Mouse (Mus musculus): ENCODE measurements around the gene Fam228a. TPM values are rescaled to one million over a fixed set of nuclear protein-coding genes. Genes with fewer than 3 reads are reported as not detected.
"Not testable (repeated sequence)": the region's sequence is repeated elsewhere in the genome, so short reads cannot be mapped to it uniquely, and the experiment has no call there.

The Fam228a gene
- polyA plus RNA-seq, 1 experiment from 2014 or later: 0.20 TPM

DNA sequence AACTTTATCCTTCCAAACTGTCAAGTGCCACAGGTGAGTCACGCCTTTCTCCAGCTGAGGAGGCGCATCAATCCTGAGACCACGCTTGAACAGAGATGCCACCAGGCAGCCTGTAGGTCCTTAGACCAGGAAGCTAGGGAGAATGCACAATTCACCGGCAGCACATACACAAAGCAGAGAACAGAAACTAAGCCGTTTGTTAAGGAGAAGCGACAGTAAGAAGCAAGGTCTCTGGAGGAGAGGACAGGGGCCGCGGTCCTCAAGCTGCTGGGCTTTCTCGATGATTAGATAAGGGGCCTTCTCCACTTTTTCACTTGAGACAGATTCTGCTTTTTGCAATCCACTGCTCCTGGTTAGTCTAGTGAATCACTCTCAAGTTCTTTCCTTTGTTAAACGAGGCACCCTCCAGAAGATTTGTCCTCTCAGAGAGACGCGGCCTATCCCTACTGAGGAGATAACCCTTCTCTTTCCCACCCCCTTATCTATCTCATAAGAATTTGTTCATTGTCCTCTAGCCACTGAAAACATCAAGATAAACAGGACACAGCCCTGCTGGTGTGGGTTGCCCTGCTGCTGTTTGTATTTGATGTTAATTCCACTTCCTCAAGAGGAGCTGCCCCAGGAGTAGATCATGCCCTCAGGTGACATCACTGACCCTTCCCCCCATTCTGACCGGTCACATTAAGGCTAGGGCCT lies 19.0 kb downstream of the Fam228a start:
- WGBS: 34% methylated on average over 13 of the region's 13 CpGs
- no peaks in the 10 kb centered on the region for H3K36me3 ChIP-seq
- no peak overlapping the region for H3K4me2 ChIP-seq
- no peaks in the 10 kb centered on the region for H3K9me3 ChIP-seq (replicated peaks)
- no peak for ATAC-seq (ENCODE audit: insufficient number of reproducible peaks, low FRiP score)
- H3K4me3 ChIP-seq: no peak overlapping the region
- H3K4me1 ChIP-seq (replicated peaks): peaks cover 27% of the 10 kb centered on the region
- no peak overlapping the region for H3K27ac ChIP-seq (ENCODE audit: poor library complexity, severe bottlenecking)
- H3K9ac ChIP-seq: no peak overlapping the region
- no peaks in the 10 kb centered on the region for H3K27me3 ChIP-seq (replicated peaks)

DNA sequence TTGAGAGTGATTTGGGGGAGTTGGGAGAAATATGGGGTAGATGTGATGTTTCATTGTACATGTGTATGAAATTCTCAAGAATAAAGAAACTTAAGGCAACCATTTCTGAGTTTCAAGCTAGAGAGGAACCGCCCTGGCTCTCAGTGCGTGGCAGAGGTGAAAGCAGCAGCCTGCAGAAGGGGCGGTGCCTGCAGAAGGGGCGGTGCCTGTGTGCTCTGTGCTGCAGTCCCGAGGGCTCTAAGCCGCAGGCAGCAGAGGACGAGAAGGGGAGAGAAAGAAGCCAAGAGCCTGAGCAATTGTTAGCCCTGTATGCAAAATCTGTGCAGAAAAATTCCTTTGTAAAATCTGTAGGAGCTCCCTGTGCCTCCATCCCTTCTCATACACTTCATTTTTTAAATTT lies 20.8 kb downstream of the Fam228a start:
- Histone ChIP-seq H3K27ac (ENCODE audit: poor library complexity, severe bottlenecking) (no peak overlapping the region), H3K4me2 (no peak overlapping the region), H3K4me1 (replicated peaks) (peaks cover 30% of the 10 kb centered on the region), H3K27me3 (replicated peaks) (no peaks in the 10 kb centered on the region), H3K36me3 (peaks cover 13% of the 10 kb centered on the region), H3K9me3 (replicated peaks) (no peaks in the 10 kb centered on the region), H3K9ac (no peak overlapping the region), H3K4me3 (no peak overlapping the region)
- 10% methylated on average over 7 of the region's 7 CpGs for WGBS
- ATAC-seq (ENCODE audit: insufficient number of reproducible peaks, low FRiP score): peak; percentile 85

DNA sequence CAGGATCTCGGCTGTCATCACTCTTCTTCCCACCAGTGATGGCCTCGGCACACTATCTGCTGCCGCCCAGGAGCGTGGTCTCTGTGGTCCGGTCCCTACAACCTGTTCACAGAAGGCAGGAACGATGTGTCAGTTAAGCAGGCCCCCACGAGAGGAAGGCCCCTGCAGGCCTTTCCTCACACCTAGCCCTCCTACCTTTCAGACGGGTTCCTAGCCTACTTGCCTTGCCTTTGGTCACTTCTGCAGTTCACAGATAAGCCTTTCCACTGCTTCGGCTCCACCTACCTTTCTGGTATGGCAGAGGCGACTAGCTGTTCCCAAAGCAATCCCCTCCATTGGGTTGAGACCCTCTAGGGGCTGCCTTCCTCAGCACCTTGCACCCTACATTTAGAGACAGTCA lies 22.6 kb downstream of the Fam228a start:
- Histone ChIP-seq H3K9me3 (replicated peaks) (no peaks in the 10 kb centered on the region), H3K27me3 (replicated peaks) (no peaks in the 10 kb centered on the region), H3K27ac (ENCODE audit: poor library complexity, severe bottlenecking) (no peak overlapping the region), H3K4me3 (no peak overlapping the region), H3K36me3 (peaks cover 23% of the 10 kb centered on the region), H3K4me1 (replicated peaks) (peaks cover 30% of the 10 kb centered on the region), H3K4me2 (no peak overlapping the region), H3K9ac (no peak overlapping the region)
- 44% methylated on average over 10 of the region's 10 CpGs for WGBS
- ATAC-seq (ENCODE audit: insufficient number of reproducible peaks, low FRiP score): no peak

DNA sequence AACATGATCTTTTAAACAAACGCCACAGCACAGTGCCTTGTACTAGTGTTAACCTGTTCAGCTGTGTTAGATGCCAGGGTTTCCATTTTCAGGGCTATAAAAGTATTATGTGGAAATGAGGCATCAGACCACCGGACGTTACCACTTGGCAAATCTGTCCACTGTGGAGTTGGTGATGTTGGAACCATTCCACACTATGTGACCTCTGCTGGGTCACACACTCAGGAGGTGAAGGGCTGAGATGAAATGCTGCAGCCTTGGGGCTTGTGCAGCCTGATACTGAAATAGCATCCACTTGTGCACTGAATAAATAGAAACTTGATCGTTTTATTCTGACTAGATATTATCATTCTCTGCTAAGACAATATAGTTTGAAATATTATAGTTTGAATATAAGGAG lies 24.9 kb downstream of the Fam228a start:
- Histone ChIP-seq H3K9me3 (replicated peaks) (no peaks in the 10 kb centered on the region), H3K27ac (ENCODE audit: poor library complexity, severe bottlenecking) (no peak overlapping the region), H3K4me1 (replicated peaks) (peaks cover 18% of the 10 kb centered on the region), H3K36me3 (peaks cover 44% of the 10 kb centered on the region), H3K9ac (no peak overlapping the region), H3K27me3 (replicated peaks) (no peaks in the 10 kb centered on the region), H3K4me2 (no peak overlapping the region), H3K4me3 (no peak overlapping the region)
- ATAC-seq (ENCODE audit: insufficient number of reproducible peaks, low FRiP score): no peak
- WGBS: 67% methylated on average over 4 of the region's 4 CpGs

DNA sequence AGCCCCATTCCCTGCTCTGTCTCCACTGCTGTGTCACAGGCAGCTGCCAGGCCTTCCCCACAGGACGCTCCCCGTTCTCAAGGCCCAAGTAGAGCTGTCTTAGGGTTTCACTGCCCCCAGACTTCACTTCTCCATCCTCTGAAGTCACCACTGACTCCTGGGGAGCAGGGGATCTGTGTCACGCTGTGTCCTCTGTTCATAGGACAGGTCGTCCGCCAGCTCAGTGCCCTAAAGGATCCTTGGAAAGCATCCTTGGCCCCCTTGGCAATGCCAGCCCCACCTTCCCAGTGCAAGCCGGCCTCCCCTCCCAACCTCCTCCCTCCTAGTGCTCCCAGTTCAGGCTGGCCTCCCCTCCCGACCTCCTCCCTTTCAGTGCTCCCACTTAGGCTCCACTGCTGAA lies 28.3 kb downstream of the Fam228a start:
- Histone ChIP-seq H3K4me1 (replicated peaks) (peaks cover 13% of the 10 kb centered on the region; the same call in 1 of the 2 replicates), H3K27me3 (replicated peaks) (no peaks in the 10 kb centered on the region), H3K9me3 (replicated peaks) (no peaks in the 10 kb centered on the region), H3K27ac (ENCODE audit: poor library complexity, severe bottlenecking) (no peak overlapping the region), H3K4me3 (no peak overlapping the region), H3K9ac (no peak overlapping the region), H3K36me3 (peaks cover 67% of the 10 kb centered on the region), H3K4me2 (no peak overlapping the region)
- ATAC-seq (ENCODE audit: insufficient number of reproducible peaks, low FRiP score): no peak
- WGBS: 86% methylated on average over 7 of the region's 7 CpGs

DNA sequence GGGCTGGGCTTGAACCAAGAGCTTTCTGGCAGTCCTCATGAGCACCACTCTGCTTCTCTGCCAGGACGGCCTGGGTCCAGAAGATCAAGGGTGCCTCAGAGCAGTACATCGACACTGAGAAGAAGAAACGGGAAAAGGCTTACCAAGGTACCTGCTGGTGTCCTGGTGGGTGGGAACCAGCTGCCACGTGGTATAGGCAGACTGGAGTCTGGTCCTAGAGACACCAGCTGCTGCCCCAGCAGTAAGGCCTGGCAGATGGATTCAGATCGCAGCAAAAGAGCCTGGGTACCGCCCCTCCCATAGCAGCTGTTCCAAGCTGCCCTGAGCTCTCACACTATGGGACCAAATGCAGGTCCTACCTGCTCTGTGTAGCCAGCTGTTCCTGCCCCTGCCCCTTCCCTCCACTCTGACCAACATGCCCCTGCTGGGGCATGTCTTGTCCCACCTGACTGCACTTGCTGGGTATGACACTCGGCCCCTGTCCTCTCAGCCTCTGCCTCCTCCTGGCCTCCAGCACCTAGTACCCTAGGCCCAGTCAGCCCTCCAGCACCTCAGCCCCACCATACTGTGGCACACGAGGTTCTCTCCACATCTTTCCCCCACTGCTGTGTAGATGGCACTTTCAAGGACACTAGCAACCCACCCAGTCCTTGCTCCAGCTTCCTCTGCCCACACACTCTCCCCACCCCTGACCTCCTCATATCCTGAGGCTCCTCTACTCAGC lies 29.2 kb downstream of the Fam228a start:
- no peak overlapping the region for H3K9ac ChIP-seq
- H3K4me3 ChIP-seq: no peak overlapping the region
- H3K9me3 ChIP-seq (replicated peaks): no peaks in the 10 kb centered on the region
- 67% methylated on average over 8 of the region's 8 CpGs for WGBS
- no peak overlapping the region for H3K4me2 ChIP-seq
- ATAC-seq (ENCODE audit: insufficient number of reproducible peaks, low FRiP score): no peak; the same call in 1 of the 2 replicates
- peaks cover 10% of the 10 kb centered on the region; the same call in 1 of the 2 replicates for H3K4me1 ChIP-seq (replicated peaks)
- no peaks in the 10 kb centered on the region for H3K27me3 ChIP-seq (replicated peaks)
- no peak overlapping the region for H3K27ac ChIP-seq (ENCODE audit: poor library complexity, severe bottlenecking)
- H3K36me3 ChIP-seq: peaks cover 65% of the 10 kb centered on the region

DNA sequence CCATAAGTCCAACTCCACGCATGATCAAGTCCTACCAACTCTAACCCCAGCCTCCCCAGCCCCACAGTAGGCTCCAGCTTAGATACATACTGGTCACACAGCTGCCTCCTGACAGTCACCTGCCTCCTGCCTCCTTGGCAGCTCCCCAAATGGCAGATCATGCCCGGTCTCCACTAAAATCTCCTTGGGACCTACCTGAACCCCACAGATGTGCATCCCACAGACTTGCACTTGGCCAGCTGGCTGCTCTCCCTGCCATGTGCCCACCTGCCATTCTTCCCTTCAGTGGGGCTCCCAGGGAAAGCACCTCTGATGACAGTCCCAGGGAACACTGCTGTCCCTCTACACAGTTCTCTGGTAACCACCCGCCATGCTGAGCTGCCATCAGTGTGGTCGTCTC lies 29.9 kb downstream of the Fam228a start:
- H3K36me3 ChIP-seq: peaks cover 62% of the 10 kb centered on the region
- no peak overlapping the region for H3K4me3 ChIP-seq
- no peak overlapping the region for H3K9ac ChIP-seq
- H3K27me3 ChIP-seq (replicated peaks): no peaks in the 10 kb centered on the region
- WGBS: 76% methylated on average over 4 of the region's 4 CpGs
- ATAC-seq (ENCODE audit: insufficient number of reproducible peaks, low FRiP score): no peak
- H3K9me3 ChIP-seq (replicated peaks): no peaks in the 10 kb centered on the region
- H3K4me1 ChIP-seq (replicated peaks): 0 out of 2 replicates have a peak, but pooled peaks cover 8% of the 10 kb centered on the region
- no peak overlapping the region for H3K27ac ChIP-seq (ENCODE audit: poor library complexity, severe bottlenecking)
- no peak overlapping the region for H3K4me2 ChIP-seq

DNA sequence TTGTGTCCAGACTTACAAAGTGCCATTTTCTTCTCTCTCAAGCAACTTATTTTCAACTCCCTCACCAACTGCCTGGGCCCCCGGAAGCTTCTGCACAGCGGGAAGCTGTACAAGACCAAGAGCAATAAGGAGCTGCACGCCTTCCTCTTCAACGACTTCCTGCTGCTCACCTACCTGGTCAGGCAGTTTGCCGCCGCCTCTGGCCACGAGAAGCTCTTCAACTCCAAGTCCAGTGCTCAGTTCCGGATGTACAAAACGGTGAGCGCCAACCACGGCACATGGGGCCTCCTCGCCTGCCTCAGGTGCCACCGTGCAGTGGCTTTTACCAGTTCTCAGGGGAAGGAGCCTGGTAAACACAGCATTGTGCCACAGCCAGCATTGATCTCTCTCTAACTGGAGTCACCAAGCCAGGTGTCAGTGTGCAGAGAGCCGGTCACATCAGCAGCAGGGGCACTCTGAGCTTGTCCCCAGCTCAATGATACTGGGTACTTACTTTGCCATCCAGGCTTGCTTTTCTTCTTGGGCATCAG lies 30.7 kb downstream of the Fam228a start:
- no peak overlapping the region for H3K9ac ChIP-seq
- H3K27me3 ChIP-seq (replicated peaks): no peaks in the 10 kb centered on the region
- H3K27ac ChIP-seq (ENCODE audit: poor library complexity, severe bottlenecking): no peak overlapping the region
- H3K4me3 ChIP-seq: no peak overlapping the region
- 89% methylated on average over 14 of the region's 14 CpGs for WGBS
- 0 out of 2 replicates have a peak, but pooled peaks cover 8% of the 10 kb centered on the region for H3K4me1 ChIP-seq (replicated peaks)
- peaks cover 57% of the 10 kb centered on the region for H3K36me3 ChIP-seq
- ATAC-seq (ENCODE audit: insufficient number of reproducible peaks, low FRiP score): no peak
- H3K4me2 ChIP-seq: no peak overlapping the region
- H3K9me3 ChIP-seq (replicated peaks): no peaks in the 10 kb centered on the region

DNA sequence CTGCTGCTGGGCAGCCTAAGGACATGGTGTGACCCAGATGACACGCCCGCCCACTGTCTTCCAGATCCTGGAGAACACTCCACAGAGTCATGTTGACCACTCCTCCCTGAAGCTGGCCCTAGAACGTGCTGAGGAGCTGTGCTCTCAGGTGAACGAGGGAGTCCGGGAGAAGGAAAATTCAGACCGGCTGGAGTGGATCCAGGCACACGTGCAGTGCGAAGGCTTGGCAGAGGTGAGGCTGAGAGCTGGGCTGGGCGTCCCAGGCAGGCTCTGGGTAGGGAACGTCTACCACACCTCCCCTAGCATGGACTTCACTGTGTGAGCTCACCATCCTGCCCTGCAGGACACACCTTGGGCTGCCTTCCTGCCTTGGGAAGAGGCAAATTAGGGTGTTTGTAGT lies 31.3 kb downstream of the Fam228a start:
- no peak for ATAC-seq (ENCODE audit: insufficient number of reproducible peaks, low FRiP score)

DNA sequence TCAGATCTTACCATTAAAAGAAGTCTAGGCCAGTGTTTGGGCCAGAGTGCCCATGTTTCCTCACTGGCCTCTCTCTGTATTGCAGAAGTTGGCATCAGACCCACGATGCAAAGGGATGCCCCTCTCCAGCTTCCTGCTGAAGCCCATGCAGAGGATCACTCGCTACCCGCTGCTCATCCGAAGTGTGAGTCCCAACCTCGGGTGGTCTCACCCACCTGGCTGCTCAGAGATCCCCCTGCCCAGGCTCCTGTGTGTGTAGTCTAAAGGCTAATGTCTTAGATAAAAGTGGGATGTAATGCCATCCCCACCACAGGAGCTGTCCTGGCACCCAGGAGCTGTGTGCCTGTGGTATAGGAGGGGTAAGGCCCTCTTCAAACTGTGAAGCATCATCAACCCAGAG lies 32.1 kb downstream of the Fam228a start:
- Histone ChIP-seq H3K9ac (no peak overlapping the region), H3K4me1 (replicated peaks) (0 out of 2 replicates have a peak, but pooled peaks cover 8% of the 10 kb centered on the region), H3K27me3 (replicated peaks) (no peaks in the 10 kb centered on the region), H3K4me3 (no peak overlapping the region), H3K27ac (ENCODE audit: poor library complexity, severe bottlenecking) (no peak overlapping the region), H3K4me2 (no peak overlapping the region), H3K9me3 (replicated peaks) (no peaks in the 10 kb centered on the region), H3K36me3 (peaks cover 62% of the 10 kb centered on the region)
- ATAC-seq (ENCODE audit: insufficient number of reproducible peaks, low FRiP score): no peak
- WGBS: 85% methylated on average over 5 of the region's 5 CpGs

More for the DNA sequence above, 31.3 kb downstream of the Fam228a start:
- peaks cover 57% of the 10 kb centered on the region for H3K36me3 ChIP-seq
- no peak overlapping the region for H3K27ac ChIP-seq (ENCODE audit: poor library complexity, severe bottlenecking)
- WGBS: 77% methylated on average over 10 of the region's 10 CpGs
- H3K9ac ChIP-seq: no peak overlapping the region
- no peak overlapping the region for H3K4me2 ChIP-seq
- no peak overlapping the region for H3K4me3 ChIP-seq
- H3K27me3 ChIP-seq (replicated peaks): no peaks in the 10 kb centered on the region
- H3K4me1 ChIP-seq (replicated peaks): 0 out of 2 replicates have a peak, but pooled peaks cover 8% of the 10 kb centered on the region
- no peaks in the 10 kb centered on the region for H3K9me3 ChIP-seq (replicated peaks)

DNA sequence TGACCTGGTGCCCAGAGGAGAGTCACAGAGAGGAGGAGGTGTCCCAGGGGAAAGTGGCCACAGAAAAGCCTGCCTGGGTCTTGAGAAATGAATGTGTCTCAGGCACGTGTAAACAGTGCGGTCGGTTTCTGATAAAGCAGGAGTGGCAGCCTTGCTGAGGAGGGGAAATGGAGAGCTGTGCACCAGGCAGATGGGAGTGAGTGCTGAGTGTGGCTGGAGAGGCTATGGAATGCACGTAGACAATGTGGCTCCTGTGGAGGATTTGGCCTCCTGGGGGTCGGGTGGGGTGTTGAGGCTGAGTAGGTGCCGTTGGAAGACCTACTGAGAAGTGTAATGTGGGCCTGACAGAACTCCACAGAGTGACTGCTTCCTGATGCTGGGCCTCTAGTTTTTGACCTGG lies 32.6 kb downstream of the Fam228a start:
- H3K4me2 ChIP-seq; H3K9ac ChIP-seq; H3K4me3 ChIP-seq; H3K27ac ChIP-seq (ENCODE audit: poor library complexity, severe bottlenecking); H3K27me3 ChIP-seq (replicated peaks); H3K9me3 ChIP-seq (replicated peaks); H3K4me1 ChIP-seq (replicated peaks); ATAC-seq (ENCODE audit: insufficient number of reproducible peaks, low FRiP score): not testable (repeated sequence)
- WGBS: 35% methylated on average over 6 of the region's 6 CpGs
- H3K36me3 ChIP-seq: peaks cover 66% of the 10 kb centered on the region
